Mouse (Mus musculus) gastrocnemius, adult 18-20 months (tissue): ENCODE measurements around the gene Dkkl1. TPM values are rescaled to one million over a fixed set of nuclear protein-coding genes. Genes with fewer than 3 reads are reported as not detected.

Experiments used
- DNase-seq: peaks from one replicate; pipeline ENCODE4 v3.0.0; 2021; ENCODE audit warnings: low spot score
- microRNA-seq: library from miRNA; unstranded; fragments of <30 nt; microRNA quantifications from one replicate; pipeline ENCODE4 v1.2.0, GENCODE M21; 2021
- total RNA-seq, 2 experiments: library from RNA; stranded (reverse); gene quantifications; 2 replicates each; pipeline ENCODE4 v1.2.3; 2021

The Dkkl1 gene
- total RNA-seq, 2 experiments from 2014 or later: not detected

GRCm38 (mm10) chr7:45167761-45168445, 44.0 kb downstream of the Dkkl1 start:
- no peak for DNase-seq

DNA sequence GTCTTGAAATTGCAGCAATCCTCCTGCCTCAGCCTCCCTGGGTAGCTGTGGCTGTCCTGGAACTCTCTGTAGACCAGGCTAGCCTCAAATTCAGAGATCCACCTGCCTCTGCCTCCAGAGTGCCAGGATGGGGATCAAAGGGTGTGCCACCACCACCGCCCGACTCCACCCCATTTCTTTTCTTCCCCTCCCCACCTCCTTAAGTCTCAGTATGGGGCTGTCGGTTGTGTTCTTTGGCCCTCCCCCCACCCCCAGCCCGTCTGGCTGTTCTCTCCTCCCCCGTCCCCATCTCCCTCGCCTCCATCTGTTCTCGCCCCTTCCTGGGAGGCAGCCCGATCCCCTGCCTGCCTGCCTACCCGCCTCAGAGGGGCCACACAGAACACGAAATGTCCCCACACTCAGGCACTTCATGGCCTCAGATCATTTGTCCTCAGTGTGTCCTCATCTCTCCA, 45.0 kb downstream of the Dkkl1 start:
- DNase-seq: no peak

DNA sequence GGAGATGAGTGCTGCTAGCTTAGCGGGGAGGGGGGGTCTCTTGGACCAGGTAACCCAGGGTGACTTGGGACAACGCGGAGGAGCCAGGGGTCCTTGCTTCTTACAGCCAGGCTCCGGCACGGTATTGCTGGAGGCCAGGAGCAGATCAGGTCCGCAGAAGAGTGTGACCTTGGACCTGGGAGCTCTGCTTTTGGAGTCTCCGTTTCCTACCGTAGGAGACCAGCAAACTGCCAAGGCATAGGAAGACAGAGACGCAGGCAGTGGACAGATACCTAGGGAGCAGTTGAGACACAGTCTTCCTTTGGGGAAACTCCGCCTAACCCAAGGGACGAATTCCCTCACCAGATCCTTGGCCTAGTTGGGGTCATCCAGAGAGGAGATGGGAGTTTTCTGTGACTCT, 46.2 kb downstream of the Dkkl1 start:
- DNase-seq: no peak

DNA sequence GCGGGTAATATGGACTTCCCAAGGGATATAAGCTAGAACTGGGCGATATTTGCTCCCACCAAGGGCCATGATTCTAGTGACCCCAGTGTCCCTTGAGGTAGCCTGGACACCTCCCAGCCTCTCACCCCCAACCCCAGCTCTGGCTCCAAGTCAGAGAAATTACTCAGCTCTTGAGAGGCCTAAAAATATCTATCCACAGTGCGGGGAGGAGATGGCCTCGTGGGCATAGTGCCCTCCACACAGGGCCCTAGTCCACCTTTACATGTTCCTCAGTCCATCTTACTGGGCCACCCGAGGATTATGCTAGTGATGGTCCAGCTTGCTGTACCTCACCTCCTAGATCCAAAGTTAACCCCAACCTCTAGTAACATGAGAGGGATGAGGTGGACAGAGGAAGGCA, 47.1 kb downstream of the Dkkl1 start:
- no peak for DNase-seq

GRCm38 (mm10) chr7:45163735-45164490, 48.0 kb downstream of the Dkkl1 start, which contains the start of gene Slc17a7:
Gene Slc17a7 (plus strand): TSS chr7:45163949.
- DNase-seq: no peak

DNA sequence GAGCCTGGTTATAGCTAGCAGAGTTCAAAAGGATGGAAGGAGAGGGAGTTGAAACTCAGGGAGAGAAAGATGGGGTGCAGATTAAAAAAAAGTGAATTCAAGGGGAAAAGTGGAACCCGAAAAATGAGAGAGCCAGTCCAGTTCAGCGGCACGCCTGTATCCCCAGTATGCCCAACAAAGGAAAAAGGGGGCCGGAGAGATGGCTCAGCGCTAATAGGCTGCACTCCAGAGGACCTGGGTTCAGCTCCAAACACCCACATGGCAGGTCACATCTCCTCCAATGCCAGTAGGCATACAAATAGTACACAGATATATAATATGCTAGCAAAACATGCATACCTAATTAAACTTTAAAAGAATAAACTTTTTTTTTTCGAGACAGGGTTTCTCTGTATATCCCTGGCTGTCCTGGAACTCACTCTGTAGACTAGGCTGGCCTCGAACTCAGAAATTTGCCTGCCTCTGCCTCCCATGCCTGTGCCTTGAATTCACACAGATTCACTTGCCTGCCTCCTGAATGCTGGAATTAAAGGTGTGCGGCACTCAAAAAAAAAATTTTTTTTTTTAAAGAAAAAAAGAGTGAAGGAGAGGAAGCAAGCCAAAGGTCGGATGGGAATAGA, 48.8 kb downstream of the Dkkl1 start:
- DNase-seq: no peak

DNA sequence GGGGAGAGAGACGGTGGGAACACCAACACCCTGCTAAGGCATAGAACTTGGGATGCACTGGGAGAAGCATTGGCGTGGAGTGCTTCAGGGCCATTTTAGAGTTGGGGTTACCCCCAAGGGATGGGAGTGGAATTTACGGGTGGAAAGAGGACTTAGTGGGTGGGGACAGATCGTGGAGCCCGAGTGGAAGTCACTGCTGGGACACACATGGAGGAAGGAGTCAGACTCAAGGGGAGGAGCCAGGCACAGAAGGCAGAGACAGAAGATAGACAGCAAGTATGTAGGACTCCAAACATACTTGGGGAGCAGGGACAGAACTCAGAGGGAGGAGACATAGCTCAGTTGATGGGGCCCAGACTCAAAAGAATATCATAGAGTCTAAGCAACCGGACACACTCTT, 49.4 kb downstream of the Dkkl1 start:
- no peak for DNase-seq

- DNase-seq: peak; percentile 88
Measured at GRCm38 (mm10) chr7:45161612-45162473, 50.1 kb downstream of the Dkkl1 start.

GRCm38 (mm10) chr7:45160866-45161265, 51.1 kb downstream of the Dkkl1 start:
- DNase-seq: no peak

DNA sequence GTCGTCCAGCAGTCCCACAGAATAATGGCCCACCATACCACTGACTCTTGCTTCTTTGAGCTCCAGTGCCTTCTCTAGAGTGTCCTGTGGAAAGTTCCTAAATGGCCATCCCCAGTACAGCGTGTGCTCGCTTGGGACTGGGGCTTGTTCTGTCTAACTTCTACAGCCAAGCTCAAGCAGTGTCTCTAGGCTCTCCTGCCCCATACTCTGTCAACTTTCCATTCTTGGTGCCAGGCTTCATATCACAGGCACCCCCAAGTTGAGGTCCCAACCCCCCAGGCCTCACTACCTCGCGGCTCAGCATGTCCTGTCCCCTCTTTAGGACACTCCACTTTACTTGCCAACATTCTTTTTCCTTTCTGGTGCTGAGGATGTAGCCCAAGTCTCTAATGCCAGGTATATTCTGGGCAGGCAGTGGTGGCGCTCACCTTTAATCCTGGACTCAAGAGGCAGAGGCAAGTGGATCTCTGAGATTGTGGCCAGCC, 51.6 kb downstream of the Dkkl1 start:
- no peak for DNase-seq

- DNase-seq: no peak
Measured at GRCm38 (mm10) chr7:45158991-45159390, 53.0 kb downstream of the Dkkl1 start.

Small RNAs within 50 kb of the gene (microRNA-seq; reads per million reads assigned to microRNA genes)
- gene Mir7055: not detected

Other genes starting within 250 kb of the Dkkl1 start
- 1 to 10 TPM in 1 of 2 experiments, under 1 TPM in 1; 0.64 to 1.4 TPM for gene Cpt1c, start 237.3 kb downstream of the Dkkl1 start, total RNA-seq
- gene Prmt1, start 225.6 kb downstream of the Dkkl1 start, total RNA-seq: 100 to 1,000 TPM; 119 to 139 TPM
- gene Irf3, start 214.5 kb downstream of the Dkkl1 start, total RNA-seq: 10 to 100 TPM; 15.0 to 19.1 TPM
- gene Bcl2l12, start 213.4 kb downstream of the Dkkl1 start, total RNA-seq: 1 to 10 TPM; 8.4 to 8.5 TPM
- gene Scaf1, start 195.8 kb downstream of the Dkkl1 start, total RNA-seq: 10 to 100 TPM; 41.3 to 46.2 TPM
- gene Rras, start 194.2 kb downstream of the Dkkl1 start, total RNA-seq: 10 to 100 TPM; 20.8 to 26.8 TPM
- 10 to 100 TPM; 13.1 to 16.0 TPM for gene Prr12, start 159.3 kb downstream of the Dkkl1 start, total RNA-seq
- gene Nosip, start 149.7 kb downstream of the Dkkl1 start, total RNA-seq: 10 to 100 TPM; 27.9 to 28.3 TPM
- gene Prrg2, start 149.5 kb downstream of the Dkkl1 start, total RNA-seq: 10 to 100 TPM; 10.2 to 10.4 TPM
- 10 to 100 TPM in 1 of 2 experiments, 1 to 10 TPM in 1; 8.0 to 12.5 TPM for gene Rcn3, start 119.9 kb downstream of the Dkkl1 start, total RNA-seq
- gene Fcgrt, start 108.3 kb downstream of the Dkkl1 start, total RNA-seq: 10 to 100 TPM; 27.4 to 29.1 TPM
- gene Rps11, start 87.7 kb downstream of the Dkkl1 start, total RNA-seq: 100 to 1,000 TPM; 490 to 529 TPM
- gene Rpl13a, start 83.4 kb downstream of the Dkkl1 start, total RNA-seq: 100 to 1,000 TPM; 643 to 706 TPM
- gene Gm45713, start 75.9 kb downstream of the Dkkl1 start, total RNA-seq: 1 to 10 TPM in 1 of 2 experiments, not detected in 1; 1.2 TPM
- gene Flt3l, start 75.7 kb downstream of the Dkkl1 start, total RNA-seq: 1 to 10 TPM; 1.8 to 3.0 TPM
- gene Pih1d1, start 57.8 kb downstream of the Dkkl1 start, total RNA-seq: 10 to 100 TPM; 34.2 to 34.5 TPM
- 10 to 100 TPM; 10.6 to 12.8 TPM for gene Aldh16a1, start 57.6 kb downstream of the Dkkl1 start, total RNA-seq
- gene Slc17a7, start 48.2 kb downstream of the Dkkl1 start, total RNA-seq: under 1 TPM; 0.14 to 0.17 TPM
- not detected for gene Gfy, start 32.6 kb downstream of the Dkkl1 start, total RNA-seq
- gene Pth2, start 31.2 kb downstream of the Dkkl1 start, total RNA-seq: not detected
- gene Ccdc155, start 7.3 kb downstream of the Dkkl1 start, total RNA-seq: not detected
- gene Tead2, start 3.6 kb upstream of the Dkkl1 start, total RNA-seq: 1 to 10 TPM; 1.2 to 1.3 TPM
- gene Cd37, start 27.0 kb upstream of the Dkkl1 start, total RNA-seq: 1 to 10 TPM; 1.1 to 1.2 TPM
- not detected for gene Slc6a16, start 28.9 kb upstream of the Dkkl1 start, total RNA-seq
- gene Slc6a21, start 65.4 kb upstream of the Dkkl1 start, total RNA-seq: not detected
- gene Trpm4, start 121.6 kb upstream of the Dkkl1 start, total RNA-seq: 10 to 100 TPM; 25.9 to 31.3 TPM
- 100 to 1,000 TPM; 877 to 904 TPM for gene Hrc, start 123.1 kb upstream of the Dkkl1 start, total RNA-seq
- gene Ppfia3, start 154.9 kb upstream of the Dkkl1 start, total RNA-seq: under 1 TPM; 0.11 to 0.21 TPM
- gene Lin7b, start 158.4 kb upstream of the Dkkl1 start, total RNA-seq: not detected
- 10 to 100 TPM; 60.3 to 65.4 TPM for gene Snrnp70, start 183.6 kb upstream of the Dkkl1 start, total RNA-seq
- gene Kcna7, start 193.5 kb upstream of the Dkkl1 start, total RNA-seq: 10 to 100 TPM; 83.7 to 93.5 TPM
- 1 to 10 TPM; 4.3 to 4.7 TPM for gene Ntf5, start 201.5 kb upstream of the Dkkl1 start, total RNA-seq
- gene Lhb, start 208.7 kb upstream of the Dkkl1 start, total RNA-seq: under 1 TPM; 0.47 to 0.59 TPM
- 100 to 1,000 TPM; 321 to 326 TPM for gene Gys1, start 222.7 kb upstream of the Dkkl1 start, total RNA-seq
- gene Ruvbl2, start 225.9 kb upstream of the Dkkl1 start, total RNA-seq: 10 to 100 TPM; 26.6 to 27.9 TPM
- 100 to 1,000 TPM; 109 to 151 TPM for gene Ftl1, start 247.7 kb upstream of the Dkkl1 start, total RNA-seq